Mouse (Mus musculus) CH12.LX (cell line): Measurements from ENCODE around the gene Tmc8. TPM values are rescaled to one million over a fixed set of nuclear protein-coding genes. Genes with fewer than 3 reads are reported as not detected.
A peak's percentile ranks its signal among the peaks of the same experiment; 100 is the strongest.
"Not testable (repeated sequence)": the region's sequence is repeated elsewhere in the genome, so short reads cannot be mapped to it uniquely, and the experiment has no call there.

ENCODE experiments used
- DNase-seq: peaks from one replicate; pipeline ENCODE4 v3.0.0-alpha.2; 2013; ENCODE audit errors: extremely low read depth
- H3K27ac ChIP-seq: 2 replicates; pipeline ENCODE4 v1.5.1; 2012; ENCODE audit warnings: low read depth, mild to moderate bottlenecking, control low read depth, moderate library complexity; ENCODE audit not compliant: insufficient read depth
- H3K27me3 ChIP-seq: replicated peaks from 2 replicates; pipeline ENCODE3; 2012; ENCODE audit warnings: inconsistent platforms
- H3K36me3 ChIP-seq, 2 experiments: replicated peaks in 1 of 2; 2 replicates each; pipeline versions ENCODE3 to v1.6.1; 2012; ENCODE audit warnings: inconsistent platforms in 1 of 2, low read length in 1 of 2, mild to moderate bottlenecking in 1 of 2, mixed read lengths in 1 of 2, moderate library complexity in 1 of 2; ENCODE audit not compliant: control insufficient read depth in 1 of 2, insufficient read depth in 1 of 2
- H3K4me1 ChIP-seq, 2 experiments: 2 replicates each; pipeline ENCODE4 v1.6.1; 2012; ENCODE audit warnings: inconsistent platforms in 1 of 2, moderate library complexity in 1 of 2; ENCODE audit not compliant: insufficient read depth in 2 of 2, control insufficient read depth in 1 of 2
- H3K4me2 ChIP-seq: 2 replicates; pipeline ENCODE4 v1.6.1; 2012; ENCODE audit warnings: low read depth, mild to moderate bottlenecking, control low read depth; ENCODE audit not compliant: poor library complexity, insufficient read depth, severe bottlenecking
- H3K4me3 ChIP-seq, 3 experiments: fragments of 150-350 bp in 1 of 3; sonication (generic) in 1 of 3; replicated peaks in 1 of 3; 2 replicates each; pipeline versions ENCODE3 to v1.5.1; 2011 to 2012; ENCODE audit warnings: low read depth in 2 of 3, low read length in 2 of 3, mild to moderate bottlenecking in 2 of 3, moderate library complexity in 2 of 3, control low read depth in 1 of 3, improper control_type of control experiment in 1 of 3, inconsistent platforms in 1 of 3, mixed read lengths in 1 of 3; ENCODE audit not compliant: poor library complexity in 1 of 3
- H3K79me2 ChIP-seq: replicated peaks from 2 replicates; pipeline ENCODE4 v1.6.1; 2012; ENCODE audit warnings: mild to moderate bottlenecking, moderate library complexity; ENCODE audit not compliant: control insufficient read depth, poor library complexity, insufficient read depth, severe bottlenecking; ENCODE audit errors: extremely low read depth
- H3K9ac ChIP-seq: 2 replicates; pipeline ENCODE4 v1.6.1; 2012; ENCODE audit warnings: low read depth, mild to moderate bottlenecking, control low read depth, moderate library complexity; ENCODE audit not compliant: insufficient read depth
- H3K9me3 ChIP-seq: replicated peaks from 2 replicates; pipeline ENCODE3; 2012; ENCODE audit warnings: low read length, inconsistent platforms, mixed read lengths
- BHLHE40 ChIP-seq: IDR thresholded peaks from 2 replicates; pipeline ENCODE4 v1.6.1; 2011; ENCODE audit warnings: mild to moderate bottlenecking, low read depth, low read length, improper control_type of control experiment
- CHD2 ChIP-seq: IDR thresholded peaks from 2 replicates; pipeline ENCODE4 v1.6.1; 2011; ENCODE audit warnings: low read length, improper control_type of control experiment
- E2F4 ChIP-seq: IDR thresholded peaks from 2 replicates; pipeline ENCODE4 v1.6.1; 2011; ENCODE audit warnings: low read depth, low read length, improper control_type of control experiment; ENCODE audit not compliant: insufficient replicate concordance
- ELF1 ChIP-seq: IDR thresholded peaks from 2 replicates; pipeline ENCODE4 v1.6.1; 2014; ENCODE audit warnings: low read depth, mild to moderate bottlenecking, inconsistent platforms, low read length, improper control_type of control experiment
- GABPA ChIP-seq: IDR thresholded peaks from 2 replicates; pipeline ENCODE4 v1.6.1; 2012; ENCODE audit warnings: low read depth, low read length, improper control_type of control experiment, inconsistent platforms; ENCODE audit not compliant: insufficient replicate concordance
- IRF4 ChIP-seq: IDR thresholded peaks from 2 replicates; pipeline ENCODE4 v1.6.1; 2014; ENCODE audit warnings: low read depth, mild to moderate bottlenecking, inconsistent platforms, low read length, improper control_type of control experiment
- KAT2A ChIP-seq: IDR thresholded peaks from 2 replicates; pipeline ENCODE4 v1.6.1; 2012; ENCODE audit warnings: low read length, improper control_type of control experiment, inconsistent platforms; ENCODE audit not compliant: insufficient replicate concordance
- MEF2A ChIP-seq: IDR thresholded peaks from 2 replicates; pipeline ENCODE4 v1.6.1; 2014; ENCODE audit warnings: low read depth, mild to moderate bottlenecking, inconsistent platforms, low read length, improper control_type of control experiment, borderline replicate concordance
- PAX5 ChIP-seq: IDR thresholded peaks from 2 replicates; pipeline ENCODE4 v1.6.1; 2012; ENCODE audit warnings: low read length, inconsistent platforms, mixed read lengths
- POLR2A ChIP-seq: IDR thresholded peaks from 2 replicates; pipeline ENCODE4 v1.6.1; 2011; ENCODE audit warnings: low read depth, mild to moderate bottlenecking, improper control_type of control experiment, low read length
- POLR2AphosphoS2 ChIP-seq: IDR thresholded peaks from 2 replicates; pipeline ENCODE4 v1.6.1; 2011; ENCODE audit warnings: low read depth, low read length, improper control_type of control experiment
- RAD21 ChIP-seq: IDR thresholded peaks from 2 replicates; pipeline ENCODE4 v1.6.1; 2011; ENCODE audit warnings: low read depth, mild to moderate bottlenecking, low read length, improper control_type of control experiment, moderate library complexity
- SIN3A ChIP-seq: IDR thresholded peaks from 2 replicates; pipeline ENCODE4 v1.6.1; 2012; ENCODE audit warnings: low read length, improper control_type of control experiment, inconsistent platforms
- USF1 ChIP-seq: IDR thresholded peaks from 2 replicates; pipeline ENCODE4 v1.6.1; 2014; ENCODE audit warnings: low read depth, mild to moderate bottlenecking, inconsistent platforms, low read length, improper control_type of control experiment
- USF2 ChIP-seq: conservative IDR thresholded peaks from 2 replicates; pipeline ENCODE4 v1.6.1; 2011; ENCODE audit warnings: low read depth, low read length, improper control_type of control experiment
- ZC3H11A ChIP-seq: IDR thresholded peaks from 2 replicates; pipeline ENCODE4 v1.6.1; 2012; ENCODE audit warnings: low read depth, mild to moderate bottlenecking, inconsistent platforms, low read length, improper control_type of control experiment
- ZMIZ1 ChIP-seq: IDR thresholded peaks from 2 replicates; pipeline ENCODE4 v1.6.1; 2012; ENCODE audit warnings: low read depth, mild to moderate bottlenecking, inconsistent platforms, low read length, improper control_type of control experiment
- ZNF384 ChIP-seq: IDR thresholded peaks from 2 replicates; pipeline ENCODE4 v1.6.1; 2012; ENCODE audit warnings: low read depth, low read length, improper control_type of control experiment, inconsistent platforms
- dilution Hi-C: fragments of 300-500 bp; cut with MboI; formaldehyde crosslinking; loops from 2 replicates; pipeline ENCODE4 v1.14.3; 2020; ENCODE audit warnings: low sequenced_read_pairs; ENCODE audit not compliant: extremely low pct_unique_long_range_greater_than_20kb, extremely low pct_ligation_motif_present
- in situ Hi-C: fragments of 300-500 bp; cut with MboI; formaldehyde crosslinking; loops from 3 replicates; pipeline ENCODE4 v1.14.3; 2019; ENCODE audit warnings: low sequenced_read_pairs, low pct_ligation_motif_present, low pct_unique_long_range_greater_than_20kb, mixed read lengths
- polyA plus RNA-seq: library from polyadenylated mRNA; unstranded; fragments of >175 nt; gene quantifications from 2 replicates; pipeline ENCODE4 v1.2.1, GENCODE M21; 2012; ENCODE audit warnings: low read depth; ENCODE audit not compliant: insufficient read length
- total RNA-seq, 2 experiments: library from RNA; depleted of rRNA; stranded (reverse); fragments of 300-350 nt in 1 of 2; fragments of >200 nt in 1 of 2; gene quantifications; 2 replicates each; pipeline ENCODE4 v1.2.3; 2012 to 2014

The Tmc8 gene
- total and polyA plus RNA-seq, 3 experiments: 2.2 to 9.8 (median 6.1) TPM

- DNase-seq: no peak
- Histone ChIP-seq H3K4me3 (no peak overlapping the region), H3K27ac (peak overlapping the region; percentile 2; the same call in 1 of the 2 replicates), H3K27me3 (no peaks in the 10 kb centered on the region), H3K4me2 (no peak overlapping the region), H3K9ac (no peak overlapping the region), H3K9me3 (no peaks in the 10 kb centered on the region), H3K4me1 (peaks cover 20 to 87% of the 10 kb centered on the region in 2 experiments), H3K79me2 (peaks cover 61% of the 10 kb centered on the region), H3K36me3 (peaks cover 84 to 86% of the 10 kb centered on the region in 2 experiments)
- no peak for TF ChIP-seq SIN3A
- TF ChIP-seq PAX5: no peak
- TF ChIP-seq ELF1: no peak
- TF ChIP-seq KAT2A: no peak
- no peak for TF ChIP-seq USF2
- TF ChIP-seq POLR2AphosphoS2: 0 out of 2 replicates have a peak, but pooled peaks have one; percentile 22
- TF ChIP-seq ZMIZ1: peak; percentile 37
- no peak for TF ChIP-seq ZC3H11A
- no peak for TF ChIP-seq E2F4
- no peak for TF ChIP-seq IRF4
- TF ChIP-seq GABPA: no peak
- no peak for TF ChIP-seq RAD21
- TF ChIP-seq CHD2: peak; percentile 10
- TF ChIP-seq BHLHE40: no peak
- 0 out of 2 replicates have a peak, but pooled peaks have one; percentile 26 for TF ChIP-seq MEF2A
- no peak for TF ChIP-seq ZNF384
- no peak for TF ChIP-seq USF1
- dilution Hi-C loops: no loop called here
- in situ Hi-C loops: no loop called here
Observed at GRCm38 (mm10) chr11:117814704-117815366, 33.0 kb downstream of the Tmc8 start.

- Histone ChIP-seq H3K4me1 (peaks cover 20 to 95% of the 10 kb centered on the region in 2 experiments), H3K79me2 (peaks cover 52% of the 10 kb centered on the region), H3K36me3 (peaks cover 90 to 96% of the 10 kb centered on the region in 2 experiments)
- H3K4me2 ChIP-seq, DNase-seq, H3K27ac ChIP-seq, H3K9me3 ChIP-seq, dilution Hi-C loops, H3K9ac ChIP-seq, in situ Hi-C loops, H3K4me3 ChIP-seq, H3K27me3 ChIP-seq: not testable (repeated sequence)
- TF ChIP-seq CHD2: 0 out of 2 replicates have a peak, but pooled peaks have one; percentile 18
- 0 out of 2 replicates have a peak, but pooled peaks have one; percentile 11 for TF ChIP-seq POLR2A
Observed at GRCm38 (mm10) chr11:117815850-117816249, 34.0 kb downstream of the Tmc8 start.
